Mouse (Mus musculus) C2C12 (cell line): ENCODE measurements around the gene Rac2.

Experiments used
- CTCF ChIP-seq: IDR thresholded peaks from one replicate; pipeline ENCODE4 v1.5.1; 2011; ENCODE audit not compliant: control insufficient read depth, insufficient read depth, insufficient read length
- MAX ChIP-seq: IDR thresholded peaks from one replicate; pipeline ENCODE4 v1.6.1; 2011; ENCODE audit warnings: mild to moderate bottlenecking, control low read depth
- MYOD1 ChIP-seq: IDR thresholded peaks from one replicate; pipeline ENCODE4 v1.6.1; 2011; ENCODE audit warnings: low read depth; ENCODE audit not compliant: control insufficient read depth, insufficient read length
- MYOG ChIP-seq: IDR thresholded peaks from one replicate; pipeline ENCODE4 v1.6.1; 2011; ENCODE audit not compliant: control insufficient read depth, insufficient read length; ENCODE audit errors: extremely low read depth
- USF1 ChIP-seq: IDR thresholded peaks from one replicate; pipeline ENCODE4 v1.6.1; 2011; ENCODE audit warnings: low read depth, mild to moderate bottlenecking, control low read depth, moderate library complexity

DNA sequence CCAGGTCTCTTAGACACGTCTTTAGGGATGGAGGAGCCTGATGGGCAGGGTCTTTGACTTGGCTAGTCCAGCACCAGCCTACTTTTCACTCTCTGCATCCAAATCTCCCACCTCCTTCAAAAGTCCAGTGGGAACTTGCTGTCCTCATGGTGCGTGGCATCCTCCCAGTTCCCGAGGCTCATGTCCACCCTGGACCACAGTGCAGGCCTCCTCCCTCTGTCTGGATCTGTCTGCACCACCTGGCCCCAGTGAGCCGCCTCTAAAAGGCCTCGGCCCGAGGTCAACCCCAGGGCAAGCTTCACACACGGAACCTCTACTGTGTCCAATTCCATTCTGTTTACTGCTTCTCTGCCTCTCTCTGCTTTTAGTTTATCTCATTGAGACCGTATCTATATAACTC lies 51.3 kb downstream of the Rac2 start:
- no peak for TF ChIP-seq MYOD1
- TF ChIP-seq CTCF: no peak
- TF ChIP-seq USF1: no peak
- no peak for TF ChIP-seq MYOG
- no peak for TF ChIP-seq MAX
